Mouse (Mus musculus): ENCODE results near the gene Gm15130.

DNA sequence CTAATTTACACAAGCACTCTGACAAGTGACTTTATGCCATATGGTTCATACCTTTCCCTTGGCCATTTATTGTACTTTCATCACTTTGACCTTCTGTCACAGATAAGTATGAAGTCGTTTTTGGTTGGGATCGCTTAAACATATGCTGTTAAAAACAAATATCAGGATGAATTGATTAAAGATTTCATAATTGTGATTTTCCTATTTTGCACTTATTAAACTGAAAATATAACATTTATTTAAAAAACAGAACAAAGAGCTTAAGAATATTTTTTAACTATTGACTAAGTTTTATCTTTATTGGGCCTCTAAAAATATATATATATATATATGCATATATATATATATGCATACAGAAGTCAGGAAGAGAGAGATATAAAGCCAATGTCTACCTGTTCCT is at the start of gene Gm15130:
- no peak for TF ChIP-seq CTCF (IDR thresholded peaks at IDR 0.05; ENCODE audit: low read depth)
- TF ChIP-seq EP300 (IDR thresholded peaks at IDR 0.05; ENCODE audit: low read depth), result no peak
